Mouse (Mus musculus): ENCODE measurements around the gene Gm3417.

The Gm3417 gene

DNA sequence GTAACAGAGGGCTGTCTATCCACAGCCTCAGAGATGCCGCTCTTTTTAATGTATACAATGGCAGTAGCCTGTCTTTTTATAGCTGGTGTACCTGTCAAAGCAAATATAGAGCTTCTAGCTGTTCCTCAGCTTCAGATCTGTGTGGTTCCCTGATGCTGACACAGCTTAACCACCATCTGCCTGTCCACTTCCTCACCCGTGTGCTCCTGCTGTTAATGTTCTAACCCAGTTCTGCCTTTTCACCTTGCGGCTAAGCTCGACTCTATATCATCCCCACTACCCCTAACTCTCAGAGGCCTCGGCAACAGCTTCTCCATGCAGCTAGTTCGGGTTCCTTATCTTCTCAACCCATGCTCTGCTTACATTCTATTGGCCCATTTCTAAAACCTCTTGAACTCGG, 47.9 kb downstream of the Gm3417 start:
- TF ChIP-seq GATA4 (IDR thresholded peaks at IDR 0.05; ENCODE audit: insufficient replicate concordance, low read length) = no peak

DNA sequence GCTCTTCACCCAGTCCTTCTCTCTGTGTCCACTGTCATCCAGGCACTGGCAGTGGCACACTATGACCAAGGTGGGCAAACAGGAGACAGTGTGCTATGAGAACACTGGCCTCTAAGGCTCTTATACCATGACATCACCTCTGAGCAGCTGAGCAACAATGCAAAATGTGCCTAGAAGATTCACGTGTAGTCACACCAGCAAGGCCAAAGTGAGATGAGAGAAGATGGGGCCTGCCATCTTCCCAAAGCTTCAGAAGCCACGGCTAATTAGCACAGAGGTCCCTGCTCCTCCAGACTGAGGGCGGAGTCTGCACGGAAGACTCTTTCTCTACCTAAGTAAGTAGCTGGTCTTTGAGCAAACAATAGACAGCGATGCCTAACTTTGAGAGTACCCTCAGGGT, 50.0 kb downstream of the Gm3417 start:
- TF ChIP-seq GATA4 (IDR thresholded peaks at IDR 0.05; ENCODE audit: insufficient replicate concordance, low read length) = no peak

DNA sequence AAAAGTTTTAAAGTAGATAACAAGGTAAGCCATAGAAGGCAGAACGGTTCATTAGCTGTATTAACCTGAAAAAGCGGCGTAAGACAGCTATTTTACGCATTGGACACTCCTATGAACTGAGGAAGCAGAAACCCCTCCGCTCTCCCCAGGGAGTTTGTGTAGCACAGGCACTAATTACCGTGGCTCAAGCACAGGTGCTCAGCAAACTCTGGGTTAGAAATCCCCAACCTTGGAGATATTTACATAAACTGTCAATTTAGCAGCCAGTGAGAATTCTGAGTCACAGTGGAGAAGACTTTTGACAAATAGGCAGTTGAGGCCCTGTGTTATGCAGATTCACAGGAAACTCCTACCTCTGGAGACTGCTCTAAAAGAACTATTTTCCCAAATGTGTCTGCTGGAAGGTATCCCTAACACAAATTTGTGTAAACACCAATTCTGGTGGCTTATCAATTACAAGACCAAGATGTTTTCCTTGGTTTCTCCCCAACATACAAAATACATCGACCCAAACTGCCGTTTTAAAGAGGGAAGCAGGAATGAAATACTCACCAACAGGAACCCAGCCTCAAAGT, 50.9 kb downstream of the Gm3417 start:
- TF ChIP-seq GATA4 (IDR thresholded peaks at IDR 0.05; ENCODE audit: insufficient replicate concordance, low read length) = no peak

DNA sequence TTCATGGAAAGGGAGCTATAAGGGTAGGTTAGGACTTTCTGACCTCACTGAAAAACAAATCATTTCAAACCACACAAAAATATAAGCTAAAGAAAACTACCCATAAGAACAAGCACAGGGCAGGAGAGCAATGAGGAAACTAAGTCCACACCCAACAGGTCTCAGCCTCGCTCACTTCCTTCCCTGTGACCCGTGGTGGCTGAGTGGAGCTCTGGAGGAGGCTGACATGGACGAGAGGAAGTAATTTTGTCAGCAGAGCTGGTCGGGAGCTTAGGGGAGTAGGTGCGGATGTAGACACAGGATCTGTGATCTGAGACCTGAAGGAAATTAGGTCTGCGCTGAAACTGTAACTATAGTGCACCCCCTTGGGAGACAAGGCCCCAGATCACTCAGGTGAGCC, 57.0 kb downstream of the Gm3417 start:
- no peak for TF ChIP-seq GATA4 (IDR thresholded peaks at IDR 0.05; ENCODE audit: insufficient replicate concordance, low read length)

DNA sequence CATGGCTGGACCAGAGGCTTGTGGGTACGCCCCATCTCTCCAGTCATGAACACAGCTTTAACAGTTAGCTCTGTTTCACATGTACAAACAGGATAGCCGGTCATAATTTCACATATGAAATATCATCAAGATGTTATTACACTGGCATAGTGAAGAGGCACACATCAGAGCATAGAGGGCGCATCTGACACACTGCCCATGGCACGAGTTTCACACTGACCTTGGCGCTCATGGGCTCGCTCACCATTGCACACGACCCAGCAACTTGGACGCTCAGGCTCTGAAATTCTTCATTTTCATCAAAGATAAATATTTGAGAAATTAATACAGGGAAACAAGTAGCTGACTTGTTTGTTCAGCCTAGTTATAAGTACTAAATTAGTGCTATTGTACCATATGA, 60.7 kb downstream of the Gm3417 start:
- TF ChIP-seq GATA4 (IDR thresholded peaks at IDR 0.05; ENCODE audit: insufficient replicate concordance, low read length) = no peak

DNA sequence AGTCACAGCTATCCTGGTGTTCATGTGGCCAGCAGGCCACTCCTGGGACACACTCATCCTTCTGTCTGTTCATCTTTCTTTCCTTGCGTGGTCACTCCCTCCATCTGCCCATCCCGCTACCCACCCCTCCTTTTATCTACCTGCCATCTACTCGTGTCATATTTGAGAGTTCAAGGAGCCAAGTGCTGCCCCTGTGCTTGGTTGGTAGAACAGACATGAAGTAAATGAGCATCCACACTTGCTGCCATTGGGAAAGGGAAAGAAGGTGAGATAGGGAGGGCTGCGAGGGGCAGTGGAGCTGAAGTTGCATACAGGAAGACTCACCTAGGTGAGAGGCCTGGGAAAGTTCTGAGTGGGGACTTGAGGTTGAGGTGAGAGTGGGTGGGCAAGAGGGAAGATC, 64.2 kb downstream of the Gm3417 start:
- no peak for TF ChIP-seq GATA4 (IDR thresholded peaks at IDR 0.05; ENCODE audit: insufficient replicate concordance, low read length)
